Mouse (Mus musculus): Measurements from ENCODE around the gene Rnf26.

The Rnf26 gene

GRCm38 (mm10) chr9:44093612-44094503, 19.5 kb downstream of the Rnf26 start:
- DNase-seq (ENCODE audit: low read depth, low spot score), result peak; percentile 66

GRCm38 (mm10) chr9:44088877-44089608, 24.3 kb downstream of the Rnf26 start:
- no peak for DNase-seq (ENCODE audit: low read depth, low spot score)

DNA sequence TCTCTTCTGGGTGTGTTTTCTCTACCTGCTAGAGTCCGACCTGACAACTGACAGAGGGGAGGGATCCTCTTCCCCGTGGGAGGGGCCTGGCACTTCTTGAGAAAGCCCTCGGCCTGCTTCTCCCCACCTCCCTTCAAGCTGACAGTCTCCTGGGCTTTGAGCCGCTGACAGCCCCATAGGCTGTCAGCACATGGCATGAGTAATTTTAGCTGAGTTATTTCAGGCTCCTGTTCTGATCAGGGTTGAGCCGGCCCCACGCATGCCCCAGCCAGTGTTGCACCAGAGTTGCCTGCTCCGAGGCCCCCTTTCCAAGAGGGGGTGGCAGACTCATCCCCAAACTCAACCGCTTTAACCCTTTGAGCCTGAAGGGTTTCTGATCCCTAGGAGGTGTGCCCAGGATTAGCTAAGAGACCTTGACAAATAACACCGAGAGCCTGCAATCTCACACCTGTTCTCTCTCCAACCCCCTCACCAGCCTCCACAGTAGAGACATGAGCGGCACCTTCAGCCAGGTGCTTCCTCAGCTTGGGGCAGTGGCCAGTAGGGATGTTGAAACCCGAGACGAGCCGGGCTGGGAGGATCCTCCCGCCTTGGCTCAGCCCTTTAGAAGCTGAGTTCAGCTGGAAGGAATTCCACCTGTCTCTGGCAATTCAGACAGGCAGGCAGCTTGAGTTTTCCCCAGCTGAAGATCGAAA, 25.4 kb downstream of the Rnf26 start:
- DNase-seq (ENCODE audit: low read depth, low spot score), result no peak

- DNase-seq (ENCODE audit: low read depth, low spot score), result no peak
Measured at GRCm38 (mm10) chr9:44086960-44087359, 26.4 kb downstream of the Rnf26 start.

- DNase-seq (ENCODE audit: low read depth, low spot score), result no peak
Measured at GRCm38 (mm10) chr9:44085741-44086665, 27.3 kb downstream of the Rnf26 start.

GRCm38 (mm10) chr9:44085276-44085675, 28.0 kb downstream of the Rnf26 start:
- DNase-seq (ENCODE audit: low read depth, low spot score), result no peak

DNA sequence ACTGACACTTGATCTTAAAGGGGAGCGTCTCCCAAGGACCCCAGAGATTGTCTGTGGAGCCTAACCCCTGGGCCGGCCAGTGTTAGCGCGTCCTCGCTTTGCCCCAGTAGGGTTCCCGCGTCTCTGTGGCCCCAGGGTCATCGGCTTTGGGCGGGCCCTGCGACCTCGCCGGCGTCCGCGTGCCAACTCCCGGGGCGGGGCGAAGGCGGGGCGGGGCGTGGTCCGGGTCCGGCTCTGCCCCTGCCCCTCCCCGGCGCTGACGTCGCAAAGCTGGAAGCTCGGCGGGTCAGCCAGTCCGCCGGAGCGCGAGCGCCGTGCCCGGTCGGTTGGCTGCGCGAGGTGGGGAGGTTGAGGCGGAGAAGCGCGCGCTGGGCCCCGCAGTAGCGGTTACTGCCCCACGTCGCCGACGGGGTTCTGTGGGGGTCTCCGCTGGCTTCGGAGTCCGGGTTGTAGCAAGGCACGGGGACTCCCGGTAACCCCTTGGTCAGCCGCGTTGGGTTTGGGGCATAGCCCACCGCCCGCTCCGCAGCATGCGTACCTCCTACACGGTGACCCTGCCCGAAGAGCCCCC, 28.6 kb downstream of the Rnf26 start:
- DNase-seq (ENCODE audit: low read depth, low spot score), result peak; percentile 58

DNA sequence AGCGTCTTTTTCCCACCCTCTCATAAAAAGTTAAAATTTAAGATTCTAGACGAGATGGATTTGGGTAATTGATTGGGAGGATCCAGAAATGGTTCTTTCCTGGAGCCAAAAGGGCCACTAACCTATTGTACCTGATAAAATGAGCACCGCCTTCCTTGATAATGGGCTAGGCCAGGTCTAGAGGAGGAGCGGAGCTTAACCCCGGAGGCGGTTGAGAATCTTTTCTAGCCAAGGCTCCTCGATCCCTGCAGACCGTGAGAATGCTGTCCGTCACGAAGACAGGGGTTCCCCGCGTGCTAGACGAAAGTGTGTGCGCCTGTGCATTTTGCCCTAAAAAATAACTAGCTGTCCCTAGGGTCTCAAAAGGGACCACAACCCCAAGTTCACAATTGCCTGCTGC, 29.1 kb downstream of the Rnf26 start:
- no peak for DNase-seq (ENCODE audit: low read depth, low spot score)

DNA sequence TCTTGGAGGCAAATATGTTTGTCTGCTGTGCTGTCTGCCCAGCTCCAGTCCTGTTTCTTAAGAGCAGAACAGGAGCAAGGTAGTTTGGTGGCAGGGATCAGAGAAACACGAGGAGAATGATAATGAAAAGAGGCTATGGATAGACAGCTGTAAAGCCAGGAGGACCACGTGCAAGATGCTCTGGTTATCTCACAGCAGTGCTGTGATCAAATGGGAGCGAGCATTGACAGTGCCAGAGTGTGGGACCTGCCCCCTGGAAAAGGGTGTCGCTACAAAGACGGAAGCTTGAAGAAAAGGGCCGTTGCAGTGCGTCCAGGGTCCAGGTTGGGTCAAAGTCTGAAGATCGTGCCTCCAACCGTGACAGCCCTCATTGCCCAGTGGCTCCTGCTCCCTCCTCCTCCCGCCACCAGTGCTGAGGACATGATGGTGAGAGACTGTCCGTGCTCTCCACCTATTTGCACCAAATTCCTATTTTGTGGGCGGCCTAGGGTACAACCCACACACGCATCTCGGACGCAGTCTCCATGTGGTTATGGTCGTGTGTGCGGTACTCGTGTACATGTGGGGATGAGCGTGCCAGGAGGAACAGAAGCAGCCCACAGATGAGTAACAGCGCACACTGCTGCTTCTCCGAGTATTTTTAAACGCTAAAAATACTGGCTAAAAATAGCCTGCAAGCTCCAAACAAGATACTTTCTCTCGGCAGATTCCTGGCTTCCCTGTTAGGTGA, 29.8 kb downstream of the Rnf26 start:
- no peak for DNase-seq (ENCODE audit: low read depth, low spot score)

DNA sequence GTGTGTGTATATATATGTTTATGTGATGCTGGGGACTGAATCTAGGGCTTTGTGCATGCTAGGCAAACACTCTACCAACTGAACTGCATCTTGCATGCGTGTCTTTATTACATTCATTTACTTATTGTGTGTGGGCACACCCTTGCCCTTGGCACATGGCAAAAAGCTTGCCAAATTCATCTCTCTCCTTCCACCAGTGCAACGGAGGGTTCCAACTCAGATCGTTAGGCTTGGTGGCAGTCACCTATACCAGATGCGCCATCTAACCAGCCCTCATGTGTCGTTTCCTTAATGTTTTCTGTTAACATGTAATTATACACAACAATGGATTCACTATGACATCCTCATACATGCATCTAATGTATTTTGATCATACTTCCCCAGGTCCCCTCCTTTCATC, 31.1 kb downstream of the Rnf26 start:
- no peak for DNase-seq (ENCODE audit: low read depth, low spot score)

DNA sequence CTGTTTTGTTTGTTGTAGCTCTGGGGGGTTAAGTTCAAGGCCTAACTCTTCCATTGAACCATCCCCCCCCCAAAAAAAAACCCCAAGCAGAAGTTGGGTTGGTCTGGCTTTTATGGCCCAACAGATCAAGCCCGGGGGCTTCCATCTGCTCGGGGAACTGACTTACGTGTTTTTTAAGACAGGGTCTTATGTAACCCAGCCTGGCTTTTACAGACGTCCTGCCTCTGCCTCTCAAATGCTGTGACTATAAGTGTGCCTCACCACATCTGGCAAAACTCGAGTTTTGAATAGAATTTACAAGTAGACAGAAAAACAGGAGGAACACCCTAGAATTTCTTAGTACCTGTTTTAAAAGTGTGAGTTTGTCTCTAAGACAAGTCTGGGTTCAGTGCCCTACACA, 31.7 kb downstream of the Rnf26 start:
- no peak for DNase-seq (ENCODE audit: low read depth, low spot score)

- DNase-seq (ENCODE audit: low read depth, low spot score), result no peak
Measured at GRCm38 (mm10) chr9:44080953-44081352, 32.4 kb downstream of the Rnf26 start.

DNA sequence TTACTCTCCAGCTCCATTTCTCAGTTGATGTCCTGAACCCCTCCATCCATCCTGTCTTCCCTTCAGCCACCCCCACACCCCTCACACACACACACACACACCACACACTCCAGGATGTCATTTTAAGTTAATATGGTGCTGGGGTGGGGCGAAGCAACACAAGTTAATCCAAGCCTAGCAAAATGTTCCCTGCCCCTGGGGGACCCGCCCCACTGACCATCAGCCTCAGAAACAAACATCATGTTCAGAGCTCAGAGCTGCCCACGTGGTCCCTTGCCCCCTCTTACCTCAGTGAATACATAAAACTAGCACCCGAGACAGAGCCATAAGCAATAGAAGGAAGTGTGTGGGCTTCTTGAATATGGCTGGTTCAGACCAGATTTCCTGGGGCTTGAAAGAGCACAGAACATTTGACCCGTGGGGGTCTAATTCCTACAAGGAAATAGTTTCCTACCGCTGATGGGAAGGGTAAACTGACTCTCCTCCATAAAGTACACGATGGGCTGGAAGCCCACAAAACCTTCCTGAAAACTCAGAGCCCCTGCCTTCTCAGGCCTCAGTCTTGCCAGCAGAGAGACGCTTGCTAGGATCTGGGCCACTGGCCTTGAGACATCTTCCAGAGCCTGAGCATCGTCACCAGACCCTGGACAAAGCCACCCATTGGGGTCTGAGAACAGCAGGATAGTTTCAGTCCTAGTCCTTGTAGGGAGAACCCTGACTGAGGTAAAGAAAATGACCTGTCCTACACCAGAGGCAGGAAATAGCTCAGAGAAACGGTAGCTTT, 33.1 kb downstream of the Rnf26 start:
- no peak for DNase-seq (ENCODE audit: low read depth, low spot score)

DNA sequence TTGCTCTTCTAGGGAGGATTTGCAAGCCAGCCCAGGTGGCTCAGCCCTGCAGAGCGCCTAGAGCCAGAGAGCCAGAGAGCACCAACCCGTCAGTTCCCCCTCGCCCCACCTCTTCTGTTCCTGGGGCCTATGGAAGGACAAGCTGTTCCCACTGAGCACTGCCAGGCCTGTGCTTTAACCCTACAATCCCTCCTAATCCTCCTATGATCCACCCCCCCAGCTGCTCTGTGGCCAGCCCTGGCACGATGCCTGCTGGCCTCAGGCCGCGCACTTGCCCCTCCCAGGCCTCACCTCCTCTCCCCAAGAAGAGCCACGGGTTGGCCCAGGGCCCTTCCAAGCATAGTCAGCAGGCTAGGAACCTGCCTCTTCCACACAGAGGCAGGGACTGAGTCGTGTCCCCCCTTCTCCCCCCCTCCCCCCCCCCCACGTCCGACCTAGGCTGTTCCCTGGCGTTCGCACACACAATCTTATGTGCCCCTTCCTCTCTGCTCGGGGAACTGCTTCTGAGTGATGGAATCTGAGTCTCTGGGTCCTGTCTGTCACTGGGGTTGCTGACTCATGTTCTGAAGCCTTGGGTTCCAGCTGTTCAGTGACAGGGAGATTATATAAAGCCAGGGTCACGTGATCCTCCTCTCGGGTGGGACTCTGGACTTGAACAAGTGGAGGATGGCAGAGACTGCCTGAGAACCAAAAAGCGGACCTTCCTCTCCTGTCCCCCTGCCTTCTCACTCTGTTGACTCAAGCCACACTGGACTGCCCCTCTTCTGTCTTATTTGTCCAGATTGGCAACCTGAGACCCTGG, 34.2 kb downstream of the Rnf26 start:
- no peak for DNase-seq (ENCODE audit: low read depth, low spot score)

DNA sequence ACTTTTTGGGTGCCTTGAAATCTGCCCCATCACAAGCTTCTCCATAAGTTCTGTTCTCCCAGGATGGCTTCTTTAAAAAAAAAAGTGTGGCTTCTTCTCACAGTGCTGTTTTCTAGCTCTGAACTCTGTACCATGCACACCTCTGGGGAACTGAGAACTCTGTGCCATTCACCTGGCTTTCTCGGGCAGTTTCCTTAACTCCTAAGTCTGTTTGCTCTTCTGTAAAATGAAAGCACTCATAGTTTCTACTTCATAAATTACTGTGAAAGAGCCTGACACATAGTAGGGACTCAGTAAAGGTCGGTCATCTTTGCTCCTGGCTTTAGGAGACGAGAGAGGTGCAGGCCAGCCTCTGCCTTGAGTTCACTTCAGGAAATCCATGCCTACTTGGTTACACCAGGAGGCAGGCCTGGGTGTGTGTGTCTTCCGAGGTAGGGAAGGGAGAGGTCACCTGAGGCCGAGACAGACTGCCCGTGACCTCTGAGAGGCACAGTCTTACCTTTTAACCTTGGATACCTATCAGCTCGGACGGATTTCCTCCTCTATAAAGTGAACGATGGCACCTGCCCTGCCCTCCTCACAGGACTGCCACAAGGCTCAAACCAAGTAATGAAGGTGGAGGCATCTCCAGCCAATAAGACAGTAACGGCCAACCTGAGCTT, 35.0 kb downstream of the Rnf26 start:
- no peak for DNase-seq (ENCODE audit: low read depth, low spot score)

DNA sequence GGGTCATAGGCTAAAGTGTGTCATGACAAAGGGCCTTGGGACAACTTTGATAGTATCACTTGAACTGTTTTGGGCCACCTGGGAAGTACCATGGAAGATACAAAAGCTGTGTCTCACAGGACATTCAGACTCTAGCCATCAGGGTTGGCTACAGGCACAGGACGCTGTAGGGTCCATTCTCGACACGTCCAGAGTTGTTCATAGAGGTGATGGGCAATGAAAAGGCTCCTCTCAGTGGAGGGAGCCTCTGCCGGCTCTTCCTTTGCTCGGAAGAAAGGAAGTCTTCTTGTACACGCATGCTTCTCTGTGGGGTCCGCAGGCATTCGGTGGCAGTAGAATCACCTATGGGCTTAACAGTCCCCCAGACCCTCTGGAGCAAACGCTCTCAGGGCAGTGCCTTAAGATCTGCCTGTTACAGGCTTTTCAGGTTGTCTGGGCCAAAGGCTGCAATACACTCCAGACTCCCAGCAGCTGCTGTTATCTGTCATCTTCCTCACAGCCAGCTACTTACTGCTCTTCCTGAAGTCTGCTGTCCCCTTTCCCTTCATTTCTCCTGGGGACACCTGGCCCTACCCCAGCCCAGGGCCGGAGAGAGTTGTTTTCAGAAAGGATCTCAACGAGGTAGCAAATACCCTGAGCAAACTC, 35.9 kb downstream of the Rnf26 start:
- no peak for DNase-seq (ENCODE audit: low read depth, low spot score)

GRCm38 (mm10) chr9:44076764-44077120, 36.6 kb downstream of the Rnf26 start:
- DNase-seq (ENCODE audit: low read depth, low spot score), result no peak

Data from forelimb bud, embryonic 11.5 days (tissue).